Mouse (Mus musculus) cerebellum, adult 9-11 months (tissue): ENCODE measurements around the gene Ccdc82.
A peak's percentile ranks its signal among the peaks of the same experiment; 100 is the strongest.

Experiments
- DNase-seq: peaks from one replicate; pipeline ENCODE4 v3.0.0; 2022

Ccdc82 gene

DNA sequence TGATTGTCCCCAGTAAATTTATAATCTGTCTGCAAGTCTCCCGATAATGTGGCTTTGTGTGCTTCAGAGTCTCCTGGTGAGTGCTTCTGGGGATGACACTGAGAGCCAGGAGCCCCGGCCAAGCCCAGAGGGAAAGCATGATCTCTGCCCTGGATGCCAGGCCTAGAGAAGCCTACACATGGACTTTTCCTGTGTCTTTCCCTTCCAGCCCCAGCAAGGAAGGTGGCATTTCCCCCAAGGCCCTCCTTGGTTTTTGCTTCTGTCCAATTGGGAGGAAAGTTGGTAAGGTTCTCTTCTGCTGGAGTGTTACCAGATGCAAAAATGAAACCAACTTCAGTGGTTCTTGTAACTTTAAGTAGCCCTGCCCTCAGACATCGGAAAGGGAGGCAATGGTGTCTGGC lies 53.3 kb downstream of the Ccdc82 start:
- peak; percentile 57 for DNase-seq

GRCm38 (mm10) chr9:13300891-13301782 lies 54.4 kb downstream of the Ccdc82 start:
- DNase-seq: no peak

GRCm38 (mm10) chr9:13302183-13302825 lies 55.5 kb downstream of the Ccdc82 start:
- DNase-seq: no peak

DNA sequence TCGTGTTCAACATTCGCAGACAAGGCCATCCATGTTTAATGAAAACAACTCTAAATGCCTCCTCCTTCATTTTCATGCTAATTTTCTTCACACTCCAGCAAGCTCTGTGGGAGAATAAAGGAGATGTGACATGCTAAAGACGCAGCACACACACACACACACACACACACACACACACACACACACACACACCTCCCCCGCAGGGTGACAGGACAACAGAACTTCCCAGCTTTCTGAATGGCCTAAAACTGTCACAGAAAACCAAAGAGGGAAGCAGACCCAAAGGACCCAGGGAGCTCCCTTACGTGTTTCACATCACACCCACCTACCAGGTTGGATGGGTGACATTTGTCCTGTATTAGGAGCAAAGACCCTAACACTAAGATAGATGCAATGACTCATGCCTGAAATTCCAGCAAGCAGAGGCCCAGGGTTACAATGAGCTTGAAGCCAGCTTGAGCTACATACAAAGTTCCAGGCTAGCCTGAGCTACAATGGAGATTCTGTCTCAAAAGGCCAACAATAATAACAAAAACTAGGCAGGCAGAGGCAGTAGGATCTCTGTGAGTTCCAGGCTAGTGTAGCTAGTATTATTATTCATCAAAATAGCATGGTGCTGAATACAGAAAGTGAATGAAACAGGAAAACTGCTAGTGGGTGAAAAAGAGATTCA lies 56.5 kb downstream of the Ccdc82 start:
- DNase-seq: no peak

- no peak for DNase-seq
Measured at GRCm38 (mm10) chr9:13303976-13304375, 57.2 kb downstream of the Ccdc82 start.

GRCm38 (mm10) chr9:13306471-13306870 lies 59.7 kb downstream of the Ccdc82 start:
- DNase-seq: no peak

DNA sequence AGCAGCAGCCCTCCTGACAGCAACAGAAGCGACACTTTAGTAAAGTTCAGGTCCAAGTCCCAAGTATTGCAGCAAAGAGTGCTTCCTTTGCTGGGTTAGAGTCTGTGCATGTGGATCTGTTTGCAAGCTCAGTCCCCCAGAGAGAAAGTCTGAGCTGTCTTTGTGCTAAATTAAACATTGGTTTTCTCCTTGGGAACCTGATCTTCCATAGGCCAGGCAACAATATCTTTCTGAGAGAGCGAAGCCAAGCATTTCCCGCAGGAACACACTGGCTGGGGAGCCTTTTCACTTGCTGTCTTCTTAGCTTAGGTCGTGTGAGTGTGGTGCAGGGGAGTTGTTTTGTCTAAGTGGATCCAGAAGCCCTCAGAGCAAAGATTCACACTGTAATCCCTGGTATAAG lies 60.5 kb downstream of the Ccdc82 start:
- DNase-seq: no peak

GRCm38 (mm10) chr9:13308718-13309117 lies 62.0 kb downstream of the Ccdc82 start:
- DNase-seq: no peak

DNA sequence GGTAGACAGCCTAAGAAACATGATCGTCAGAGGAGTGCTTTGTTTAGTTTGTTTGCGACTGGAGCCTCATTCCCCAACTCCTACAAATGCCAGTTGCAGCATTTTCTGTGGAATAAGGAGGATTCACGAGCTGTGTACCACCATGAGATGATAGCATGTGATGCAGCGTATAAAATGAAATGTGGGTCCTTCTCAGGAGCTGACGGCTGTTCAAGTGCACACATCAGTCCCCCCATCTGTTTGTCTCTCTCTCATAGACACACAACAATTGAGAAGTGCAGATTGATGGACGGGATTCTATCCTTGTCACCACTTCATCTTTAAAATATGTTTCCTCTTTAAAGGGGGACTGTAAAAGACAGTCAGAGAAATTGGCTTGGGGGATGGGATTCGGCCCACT lies 63.1 kb downstream of the Ccdc82 start:
- no peak for DNase-seq

DNA sequence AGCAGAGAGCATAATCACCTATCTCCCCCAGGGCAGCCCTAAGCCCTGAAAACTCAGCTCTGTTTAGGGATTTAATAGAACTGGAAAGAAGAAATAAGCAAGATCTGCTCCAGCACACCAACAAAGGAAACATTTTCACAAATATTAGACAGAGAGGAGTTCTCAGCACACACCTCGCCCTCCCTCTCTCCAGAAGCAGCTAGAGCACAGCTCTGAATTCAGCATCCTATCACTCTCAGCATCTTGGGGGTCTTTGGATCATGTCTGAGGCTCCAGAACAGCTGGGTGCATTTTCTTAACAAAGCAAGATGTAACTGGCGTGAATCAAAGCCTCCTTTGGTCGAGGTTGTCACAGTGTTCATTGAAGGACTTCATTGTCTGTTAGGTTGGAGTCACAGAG lies 63.5 kb downstream of the Ccdc82 start:
- no peak for DNase-seq

GRCm38 (mm10) chr9:13311094-13311493 lies 64.3 kb downstream of the Ccdc82 start:
- DNase-seq: no peak

DNA sequence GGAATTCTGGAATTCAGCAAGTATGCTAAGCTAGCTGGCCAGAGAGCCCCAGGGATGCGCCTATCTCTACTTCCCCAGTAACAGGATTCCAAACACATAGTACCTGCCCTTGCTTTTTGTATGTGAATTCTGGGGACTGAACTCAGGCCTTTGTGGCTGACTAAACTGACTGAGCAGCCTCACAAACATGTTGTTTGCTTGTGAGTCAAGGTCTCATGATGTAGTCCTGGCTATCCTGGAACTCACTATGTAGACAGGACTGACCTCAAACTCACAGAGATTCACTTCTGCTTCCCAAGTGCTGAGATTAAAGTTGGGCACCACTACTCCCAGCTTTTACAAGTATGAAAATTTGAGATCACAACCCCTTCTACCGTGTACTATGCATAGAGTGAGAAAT lies 67.2 kb downstream of the Ccdc82 start:
- DNase-seq: no peak

DNA sequence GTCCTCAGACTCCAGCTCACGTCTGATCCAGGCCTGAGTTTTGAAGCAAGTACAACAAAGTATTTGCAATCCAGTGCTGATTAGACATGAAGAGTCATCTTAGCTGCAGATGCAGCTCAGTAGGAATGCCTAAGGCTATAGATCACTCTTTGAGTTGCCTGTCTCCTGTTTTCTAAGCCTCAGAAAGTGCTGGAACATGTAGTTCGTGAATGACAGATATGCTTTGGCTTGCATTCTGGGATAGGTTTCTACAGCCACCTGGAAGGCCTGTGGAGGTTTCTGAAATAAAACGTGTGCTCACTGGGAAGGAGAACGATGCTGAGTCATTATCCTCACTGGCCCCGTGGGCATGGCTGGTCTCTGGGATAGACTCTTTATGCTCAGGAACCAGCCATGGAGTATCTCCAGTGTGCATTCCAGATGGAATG lies 67.8 kb downstream of the Ccdc82 start:
- no peak for DNase-seq

DNA sequence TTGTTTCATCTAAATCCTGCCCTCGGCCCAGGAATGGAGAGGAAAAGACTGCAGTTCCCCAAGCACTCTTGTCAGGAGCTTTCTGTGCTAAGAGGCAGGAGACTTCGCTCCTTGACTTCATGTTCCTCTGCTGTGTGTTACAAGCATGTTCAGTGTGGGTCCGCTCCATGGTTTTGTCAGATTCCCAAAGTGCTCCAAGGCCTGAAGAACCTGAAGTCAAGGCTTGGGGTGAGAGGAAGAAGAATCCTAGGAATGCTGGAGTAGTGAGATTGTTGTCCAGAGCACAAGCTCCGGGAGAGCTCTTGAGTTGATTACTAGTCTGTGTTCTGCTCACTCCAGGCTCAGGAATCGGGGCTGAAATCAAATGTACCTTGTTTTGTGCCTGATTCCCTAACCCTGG lies 68.6 kb downstream of the Ccdc82 start:
- DNase-seq: no peak

- no peak for DNase-seq
Measured at GRCm38 (mm10) chr9:13319566-13319965, 72.8 kb downstream of the Ccdc82 start.

- DNase-seq: no peak
Measured at GRCm38 (mm10) chr9:13320800-13321364, 74.1 kb downstream of the Ccdc82 start.

DNA sequence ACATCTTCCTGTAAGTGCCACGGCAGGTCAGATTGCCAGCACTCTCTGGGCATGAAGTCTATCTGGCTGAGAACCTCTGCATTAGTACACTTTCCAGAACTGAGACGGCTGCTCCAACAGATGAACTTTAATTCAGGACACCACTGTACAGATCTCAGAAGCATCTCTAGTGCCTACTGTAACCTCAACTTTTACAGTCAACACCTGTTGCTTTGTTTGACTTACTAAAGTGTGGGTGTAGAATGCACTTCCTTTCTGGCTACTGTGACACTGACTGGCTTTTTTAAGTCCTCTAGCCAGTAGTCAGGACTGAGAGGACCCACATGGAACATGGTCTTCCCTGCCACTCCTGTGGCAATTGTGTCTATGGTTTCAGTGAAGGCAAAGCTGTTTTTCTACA lies 76.3 kb downstream of the Ccdc82 start:
- no peak for DNase-seq

- DNase-seq: no peak
Measured at GRCm38 (mm10) chr9:13323612-13324011, 76.9 kb downstream of the Ccdc82 start.
